Mouse (Mus musculus) liver, embryonic 14.5 days (tissue): ENCODE measurements around the gene Exog.

ENCODE experiments used
- CTCF ChIP-seq: IDR thresholded peaks from 2 replicates; pipeline ENCODE4 v1.5.1; 2016; ENCODE audit warnings: antibody characterized with exemption, low read depth, control low read depth
- EP300 ChIP-seq: IDR thresholded peaks from 2 replicates; pipeline ENCODE4 v1.6.1; 2016; ENCODE audit warnings: antibody characterized with exemption, low read depth

- no peak for TF ChIP-seq CTCF
- TF ChIP-seq EP300, result no peak
These were observed 69.1 kb downstream of the Exog start for GRCm38 (mm10) chr9:119513816-119514215.
